Mouse (Mus musculus) layer of hippocampus, postnatal 14 days (tissue): Measurements from ENCODE around the gene Nfkbil1. TPM values are rescaled to one million over a fixed set of nuclear protein-coding genes. Genes with fewer than 3 reads are reported as not detected.
A peak's percentile ranks its signal among the peaks of the same experiment; 100 is the strongest.

Source experiments
- DNase-seq, 2 experiments: peaks; one replicate each; pipeline ENCODE4 v3.0.0; 2021 to 2022; ENCODE audit warnings: low spot score in 2 of 2, mixed read lengths in 1 of 2
- total RNA-seq, 2 experiments: library from RNA; stranded (reverse); gene quantifications; 2 replicates each; pipeline ENCODE4 v1.2.3; 2021

The Nfkbil1 gene
- total RNA-seq, 2 experiments from 2014 or later = 13.2 to 14.5 TPM

- no peak for DNase-seq
These were observed 18.9 kb upstream of the Nfkbil1 start for GRCm38 (mm10) chr17:35254241-35255098.

- DNase-seq = no peak
These were observed 17.9 kb upstream of the Nfkbil1 start for GRCm38 (mm10) chr17:35253293-35254093.

GRCm38 (mm10) chr17:35252619-35253292 lies 17.2 kb upstream of the Nfkbil1 start:
- DNase-seq = no peak

GRCm38 (mm10) chr17:35251981-35252380 lies 16.4 kb upstream of the Nfkbil1 start:
- DNase-seq = no peak

GRCm38 (mm10) chr17:35251162-35251719 lies 15.6 kb upstream of the Nfkbil1 start:
- DNase-seq = no peak

GRCm38 (mm10) chr17:35250348-35251120 lies 14.9 kb upstream of the Nfkbil1 start:
- no peak for DNase-seq

- no peak for DNase-seq
These were observed 14.0 kb upstream of the Nfkbil1 start for GRCm38 (mm10) chr17:35249451-35250197.

- no peak for DNase-seq
These were observed 13.4 kb upstream of the Nfkbil1 start for GRCm38 (mm10) chr17:35248986-35249385.

GRCm38 (mm10) chr17:35247144-35247543 lies 11.6 kb upstream of the Nfkbil1 start:
- DNase-seq = no peak

GRCm38 (mm10) chr17:35245731-35246623 lies 10.4 kb upstream of the Nfkbil1 start:
- DNase-seq = no peak

GRCm38 (mm10) chr17:35244999-35245398 lies 9.4 kb upstream of the Nfkbil1 start:
- DNase-seq = no peak

- DNase-seq = peak in 1 of 2 experiments; percentile 64
These were observed 7.5 kb upstream of the Nfkbil1 start for GRCm38 (mm10) chr17:35243086-35243485.

- peak; percentile 61 to 65 for DNase-seq
These were observed 6.7 kb upstream of the Nfkbil1 start for GRCm38 (mm10) chr17:35242015-35242941.

- DNase-seq = peak; percentile 97 to 98
These were observed 5.9 kb upstream of the Nfkbil1 start, which contains the start of gene Ddx39b for GRCm38 (mm10) chr17:35241305-35242014. TSS of gene Ddx39b (plus strand) at chr17:35241746.

GRCm38 (mm10) chr17:35240384-35241304 lies 5.1 kb upstream of the Nfkbil1 start:
- DNase-seq = peak in 1 of 2 experiments; percentile 50

GRCm38 (mm10) chr17:35239700-35240099 lies 4.1 kb upstream of the Nfkbil1 start:
- DNase-seq = no peak
